Mouse (Mus musculus) neural tube, embryonic 11.5 days (tissue): Measurements from ENCODE around the gene Dscam. TPM values are rescaled to one million over a fixed set of nuclear protein-coding genes. Genes with fewer than 3 reads are reported as not detected.

Experiments used
- ATAC-seq: fragments of 200-750 bp; cut with Nextera tagmentation; 2 replicates; pipeline ENCODE4 v1.8.0; 2017; ENCODE audit warnings: moderate number of reproducible peaks, mild to moderate bottlenecking, moderate TSS enrichment, moderate library complexity; ENCODE audit not compliant: insufficient read depth, low FRiP score, low TSS enrichment
- DNase-seq: peaks from one replicate; pipeline ENCODE4 v3.0.0-alpha.2; 2015; ENCODE audit warnings: low spot score
- H3K27ac ChIP-seq: fragments of 300-500 bp; sonication (generic); 2 replicates; pipeline ENCODE4 v1.5.1; 2014; ENCODE audit warnings: low read depth, mild to moderate bottlenecking, low read length
- H3K27me3 ChIP-seq: fragments of 300-500 bp; sonication (generic); 2 replicates; pipeline ENCODE4 v1.6.1; 2014; ENCODE audit warnings: mild to moderate bottlenecking, low read length, mixed read lengths; ENCODE audit not compliant: control insufficient read depth, insufficient read depth
- H3K36me3 ChIP-seq: fragments of 300-500 bp; sonication (generic); 2 replicates; pipeline ENCODE4 v1.6.1; 2014; ENCODE audit warnings: mild to moderate bottlenecking, low read length, moderate library complexity, mixed read lengths; ENCODE audit not compliant: control insufficient read depth, insufficient read depth
- H3K4me1 ChIP-seq: fragments of 300-500 bp; sonication (generic); 2 replicates; pipeline ENCODE4 v1.6.1; 2014; ENCODE audit warnings: low read length, mixed read lengths; ENCODE audit not compliant: control insufficient read depth, insufficient read depth
- H3K4me2 ChIP-seq: fragments of 300-500 bp; sonication (generic); 2 replicates; pipeline ENCODE4 v1.6.1; 2014; ENCODE audit warnings: low read depth, mild to moderate bottlenecking, moderate library complexity
- H3K4me3 ChIP-seq: fragments of 300-500 bp; sonication (generic); 2 replicates; pipeline ENCODE4 v1.5.1; 2014; ENCODE audit warnings: low read depth, low read length
- H3K9ac ChIP-seq: fragments of 300-500 bp; sonication (generic); 2 replicates; pipeline ENCODE4 v1.6.1; 2014; ENCODE audit warnings: mild to moderate bottlenecking, low read length
- H3K9me3 ChIP-seq: fragments of 300-500 bp; sonication (generic); 2 replicates; pipeline ENCODE4 v1.6.1; 2016; ENCODE audit warnings: low read length; ENCODE audit not compliant: control insufficient read depth
- WGBS: fragments of 180-500 bp; shearing (Covaris S2); extraction: QIAGEN DNeasy Blood & Tissue Kit; methylation state at CpG from one replicate; pipeline ENCODE4 v1.1.7; 2014; 5-methylcytosine and 5-hydroxymethylcytosine counted together
- polyA plus RNA-seq: library from polyadenylated mRNA; unstranded; fragments of >200 nt; fragmentation: Nextera tagmentation; extraction: Ambion mirVana; gene quantifications from 2 replicates; pipeline ENCODE4 v1.2.1, GENCODE M21; 2014

Gene Dscam
- polyA plus RNA-seq, 1 experiment from 2014 or later = 1.4 TPM

- Histone ChIP-seq H3K27ac (no peak overlapping the region), H3K9me3 (no peaks in the 10 kb centered on the region), H3K9ac (no peak overlapping the region), H3K4me3 (no peak overlapping the region), H3K4me2 (no peak overlapping the region), H3K36me3 (no peaks in the 10 kb centered on the region), H3K27me3 (no peaks in the 10 kb centered on the region), H3K4me1 (0 out of 2 replicates have a peak, but pooled peaks cover 2% of the 10 kb centered on the region)
- WGBS = 87% methylated on average over 1 of the region's 1 CpGs
- no peak for DNase-seq
- ATAC-seq = no peak
Measured at GRCm38 (mm10) chr16:96907081-96907480, 263.5 kb downstream of the Dscam start.

- Histone ChIP-seq H3K4me1 (0 out of 2 replicates have a peak, but pooled peaks cover 2% of the 10 kb centered on the region), H3K27ac (no peak overlapping the region), H3K4me2 (no peak overlapping the region), H3K36me3 (no peaks in the 10 kb centered on the region), H3K27me3 (no peaks in the 10 kb centered on the region), H3K9ac (no peak overlapping the region), H3K9me3 (no peaks in the 10 kb centered on the region), H3K4me3 (no peak overlapping the region)
- DNase-seq (no peak), ATAC-seq (no peak)
- WGBS = 84% methylated on average over 2 of the region's 2 CpGs
Measured at GRCm38 (mm10) chr16:96906630-96907029, 263.9 kb downstream of the Dscam start.

GRCm38 (mm10) chr16:96904761-96905160, 265.8 kb downstream of the Dscam start:
- 62% methylated on average over 2 of the region's 2 CpGs for WGBS
- H3K4me2 ChIP-seq = no peak overlapping the region
- DNase-seq (no peak), ATAC-seq (no peak)
- H3K9me3 ChIP-seq = no peaks in the 10 kb centered on the region
- no peak overlapping the region for H3K9ac ChIP-seq
- H3K36me3 ChIP-seq = no peaks in the 10 kb centered on the region
- no peaks in the 10 kb centered on the region for H3K27me3 ChIP-seq
- peak overlapping the region; percentile 49; the same call in 1 of the 2 replicates for H3K27ac ChIP-seq
- no peak overlapping the region for H3K4me3 ChIP-seq
- 0 out of 2 replicates have a peak, but pooled peaks cover 2% of the 10 kb centered on the region for H3K4me1 ChIP-seq

- ATAC-seq = 0 out of 2 replicates have a peak, but pooled peaks have one; percentile 23
- DNase-seq = peak; percentile 56
- no peak overlapping the region for H3K27ac ChIP-seq
Measured at GRCm38 (mm10) chr16:96904359-96904758, 266.2 kb downstream of the Dscam start.

GRCm38 (mm10) chr16:96902596-96902995, 268.0 kb downstream of the Dscam start:
- no peak overlapping the region for H3K9ac ChIP-seq
- H3K36me3 ChIP-seq = no peaks in the 10 kb centered on the region
- H3K9me3 ChIP-seq = no peaks in the 10 kb centered on the region
- no peak overlapping the region for H3K4me3 ChIP-seq
- no peak overlapping the region for H3K4me2 ChIP-seq
- DNase-seq = no peak
- no peaks in the 10 kb centered on the region for H3K27me3 ChIP-seq
- 0 out of 2 replicates have a peak, but pooled peaks cover 2% of the 10 kb centered on the region for H3K4me1 ChIP-seq
- ATAC-seq = no peak
- no peak overlapping the region for H3K27ac ChIP-seq

More at GRCm38 (mm10) chr16:96904359-96904758, 266.2 kb downstream of the Dscam start:
- Histone ChIP-seq H3K4me3 (no peak overlapping the region), H3K9ac (no peak overlapping the region), H3K9me3 (no peaks in the 10 kb centered on the region), H3K36me3 (no peaks in the 10 kb centered on the region), H3K27me3 (no peaks in the 10 kb centered on the region), H3K4me2 (no peak overlapping the region), H3K4me1 (0 out of 2 replicates have a peak, but pooled peaks cover 2% of the 10 kb centered on the region)
- 32% methylated on average over 2 of the region's 2 CpGs for WGBS

GRCm38 (mm10) chr16:96901234-96902014, 269.1 kb downstream of the Dscam start:
- no peaks in the 10 kb centered on the region for H3K36me3 ChIP-seq
- no peaks in the 10 kb centered on the region for H3K27me3 ChIP-seq
- no peak overlapping the region for H3K9ac ChIP-seq
- no peak overlapping the region for H3K4me3 ChIP-seq
- WGBS = 80% methylated on average over 3 of the region's 3 CpGs
- no peak overlapping the region for H3K27ac ChIP-seq
- H3K4me1 ChIP-seq = 0 out of 2 replicates have a peak, but pooled peaks cover 2% of the 10 kb centered on the region
- ATAC-seq (no peak), DNase-seq (no peak)
- no peaks in the 10 kb centered on the region for H3K9me3 ChIP-seq
- no peak overlapping the region for H3K4me2 ChIP-seq

- ATAC-seq (no peak), DNase-seq (no peak)
- Histone ChIP-seq H3K4me2 (no peak overlapping the region), H3K4me1 (0 out of 2 replicates have a peak, but pooled peaks cover 2% of the 10 kb centered on the region), H3K36me3 (no peaks in the 10 kb centered on the region), H3K4me3 (no peak overlapping the region), H3K27me3 (no peaks in the 10 kb centered on the region), H3K27ac (no peak overlapping the region), H3K9ac (no peak overlapping the region), H3K9me3 (no peaks in the 10 kb centered on the region)
Measured at GRCm38 (mm10) chr16:96899329-96899728, 271.2 kb downstream of the Dscam start.

- DNase-seq (peak; percentile 44), ATAC-seq (0 out of 2 replicates have a peak, but pooled peaks have one; percentile 23)
- H3K27me3 ChIP-seq = no peaks in the 10 kb centered on the region
- H3K4me1 ChIP-seq = no peaks in the 10 kb centered on the region
- no peak overlapping the region for H3K4me2 ChIP-seq
- H3K27ac ChIP-seq = no peak overlapping the region
- H3K9ac ChIP-seq = no peak overlapping the region
- no peak overlapping the region for H3K4me3 ChIP-seq
- 59% methylated on average over 10 of the region's 10 CpGs for WGBS
- no peaks in the 10 kb centered on the region for H3K9me3 ChIP-seq
- H3K36me3 ChIP-seq = no peaks in the 10 kb centered on the region
Measured at GRCm38 (mm10) chr16:96896510-96897133, 273.9 kb downstream of the Dscam start.
